In genomic region chr10:95551752-95552151, GRCm38 (mm10) we compare ENCODE assay signal across 12 mouse cellular contexts. TPM values are rescaled to one million over a fixed set of nuclear protein-coding genes. Genes with fewer than 3 reads are reported as not detected.
DNase-seq lines count a peak whose midpoint lies in the region; ATAC-seq and TF ChIP-seq lines count a peak whose summit lies in the region.
"Had no signal": no experiment of that assay in that cellular context is flagged by ENCODE, and none has a peak within 500 bp of the region (broad histone marks: within the 10 kb centered on the region; RNA-seq: fewer than 3 reads in every experiment).

No protein-coding gene starts in this region.

- DNase-seq in midbrain, postnatal 0 days (ENCODE audit: low spot score): peak; percentile 49
- peak; percentile 60 for DNase-seq in retina, postnatal 1 day
- no peak for DNase-seq in layer of hippocampus, adult 9-11 months
- no peak for DNase-seq in left cerebral cortex, postnatal 36 days (ENCODE audit: low spot score in 2 of 2)
- DNase-seq: cerebellum, adult 11 months; liver; right cerebral cortex, postnatal 14 days had no signal

- H3K4me3 ChIP-seq in heart, embryonic 12.5 days: no peak overlapping the region
- H3K4me3 ChIP-seq in heart, embryonic 11.5 days (ENCODE audit: low read depth, low read length): no peak overlapping the region
- H3K4me3 ChIP-seq in midbrain, postnatal 0 days (ENCODE audit: low read depth, low read length): no peak overlapping the region
- no peak overlapping the region for H3K4me3 ChIP-seq in midbrain, embryonic 16.5 days (ENCODE audit: low read depth, low read length)
- H3K4me3 ChIP-seq: heart, embryonic 15.5 days had no signal

- peaks cover 44% of the 10 kb centered on the region for H3K4me1 ChIP-seq in heart, embryonic 12.5 days (replicated peaks)
- peaks cover 11% of the 10 kb centered on the region for H3K4me1 ChIP-seq in heart, embryonic 11.5 days (ENCODE audit: control insufficient read depth, insufficient read depth, low read length)
- no peaks in the 10 kb centered on the region for H3K4me1 ChIP-seq in midbrain, postnatal 0 days (ENCODE audit: insufficient read depth, low read length)
- H3K4me1 ChIP-seq in midbrain, embryonic 16.5 days (ENCODE audit: control insufficient read depth, insufficient read depth, low read length): peaks cover 5% of the 10 kb centered on the region

- H3K4me2 ChIP-seq in heart, embryonic 12.5 days: no peak overlapping the region
- no peak overlapping the region for H3K4me2 ChIP-seq in heart, embryonic 11.5 days
- no peak overlapping the region for H3K4me2 ChIP-seq in midbrain, postnatal 0 days (ENCODE audit: low read depth, low read length, poor library complexity, severe bottlenecking)
- H3K4me2 ChIP-seq in midbrain, embryonic 16.5 days (ENCODE audit: low read length): no peak overlapping the region
- H3K4me2 ChIP-seq: heart, embryonic 15.5 days had no signal

- H3K9me3 ChIP-seq in heart, embryonic 12.5 days (replicated peaks): no peaks in the 10 kb centered on the region
- no peaks in the 10 kb centered on the region for H3K9me3 ChIP-seq in heart, embryonic 11.5 days (replicated peaks; ENCODE audit: control insufficient read depth, low read length)
- H3K9me3 ChIP-seq in midbrain, postnatal 0 days (ENCODE audit: low read length): no peaks in the 10 kb centered on the region
- no peaks in the 10 kb centered on the region for H3K9me3 ChIP-seq in midbrain, embryonic 16.5 days (replicated peaks; ENCODE audit: control insufficient read depth, low read length, poor library complexity, severe bottlenecking)
- H3K9me3 ChIP-seq: heart, embryonic 15.5 days had no signal

- intact Hi-C loops in left cerebral cortex, postnatal 36 days (cut with DNase I): loop anchor here (1.0 to 2.0 kb wide), 3 partner anchors 303 to 483 kb away; no protein-coding TSS in a partner anchor

- peaks cover 45% of the 10 kb centered on the region for H3K36me3 ChIP-seq in heart, embryonic 12.5 days
- peaks cover 12% of the 10 kb centered on the region; the same call in 1 of the 2 replicates for H3K36me3 ChIP-seq in heart, embryonic 11.5 days (ENCODE audit: control insufficient read depth, insufficient read depth, low read length)
- H3K36me3 ChIP-seq in midbrain, postnatal 0 days (ENCODE audit: insufficient read depth, low read length): peaks cover 3% of the 10 kb centered on the region; the same call in 1 of the 2 replicates
- H3K36me3 ChIP-seq in midbrain, embryonic 16.5 days (ENCODE audit: control insufficient read depth, insufficient read depth, low read length): peaks cover 6% of the 10 kb centered on the region; the same call in 1 of the 2 replicates

- no peak overlapping the region for H3K9ac ChIP-seq in heart, embryonic 12.5 days
- H3K9ac ChIP-seq in heart, embryonic 11.5 days (ENCODE audit: low read depth, low read length): no peak overlapping the region
- no peak overlapping the region for H3K9ac ChIP-seq in midbrain, postnatal 0 days (replicated peaks; ENCODE audit: low read length, poor library complexity, severe bottlenecking)
- no peak overlapping the region for H3K9ac ChIP-seq in midbrain, embryonic 16.5 days (ENCODE audit: low read depth, low read length)
- H3K9ac ChIP-seq: heart, embryonic 15.5 days had no signal

- TF ChIP-seq CTCF in midbrain, postnatal 0 days (IDR thresholded peaks at IDR 0.05): peak; percentile 73

- peak overlapping the region; percentile 30; the same call in 1 of the 2 replicates for H3K27ac ChIP-seq in heart, embryonic 12.5 days (ENCODE audit: poor library complexity, severe bottlenecking)
- H3K27ac ChIP-seq in heart, embryonic 11.5 days (ENCODE audit: low read depth, low read length): no peak overlapping the region
- H3K27ac ChIP-seq in midbrain, postnatal 0 days (ENCODE audit: low read depth, low read length): no peak overlapping the region
- no peak overlapping the region for H3K27ac ChIP-seq in midbrain, embryonic 16.5 days (ENCODE audit: low read length)
- H3K27ac ChIP-seq: heart, embryonic 15.5 days had no signal

- no peak for ATAC-seq in heart, embryonic 12.5 days (ENCODE audit: insufficient number of reproducible peaks, low FRiP score)
- ATAC-seq in heart, embryonic 11.5 days (replicated peaks; ENCODE audit: insufficient number of reproducible peaks, low FRiP score, low TSS enrichment): no peak
- no peak for ATAC-seq in midbrain, postnatal 0 days (ENCODE audit: low FRiP score)
- ATAC-seq in midbrain, embryonic 16.5 days: no peak
- peak; percentile 30 for ATAC-seq in activated CD4-positive, CD25-positive, alpha-beta regulatory T cell, adult 4 months

- no peaks in the 10 kb centered on the region for H3K27me3 ChIP-seq in heart, embryonic 12.5 days (replicated peaks)
- no peaks in the 10 kb centered on the region for H3K27me3 ChIP-seq in heart, embryonic 11.5 days (ENCODE audit: control insufficient read depth, insufficient read depth, low read length)
- H3K27me3 ChIP-seq in midbrain, postnatal 0 days (ENCODE audit: insufficient read depth, low read length): no peaks in the 10 kb centered on the region
- H3K27me3 ChIP-seq in midbrain, embryonic 16.5 days (ENCODE audit: control insufficient read depth, insufficient read depth, low read depth, low read length): no peaks in the 10 kb centered on the region
- H3K27me3 ChIP-seq: heart, embryonic 15.5 days had no signal

RNA-seq across cellular contexts. Expression of gene Nudt4, which starts 12.2 kb away (rescaled TPM):
- polyA plus RNA-seq in heart, embryonic 12.5 days (2016; fragmentation: Nextera tagmentation; extraction: Ambion mirVana): 152 and 155 TPM in 2 replicates
- 134 and 147 TPM in 2 replicates for polyA plus RNA-seq in heart, embryonic 11.5 days (2014; fragmentation: Nextera tagmentation; extraction: Ambion mirVana)
- 65.9 and 81.4 TPM in 2 replicates for total RNA-seq in midbrain, postnatal 0 days (2014; rRNA removed)
- 53.1 and 58.5 TPM in 2 replicates for polyA plus RNA-seq in midbrain, postnatal 0 days (2015; fragmentation: Nextera tagmentation; extraction: Ambion mirVana)
- 59.9 and 61.0 TPM in 2 replicates for polyA plus RNA-seq in midbrain, embryonic 16.5 days (2015; fragmentation: Nextera tagmentation; extraction: Ambion mirVana)
- 10 to 100 TPM; 11.3 to 14.8 TPM for polyA plus RNA-seq in activated CD4-positive, CD25-positive, alpha-beta regulatory T cell, adult 4 months (2017; shearing (Covaris generic))
- total RNA-seq in left cerebral cortex, postnatal 36 days (2021): 100 to 1,000 TPM; 133 to 170 TPM

RNA-seq across cellular contexts. Expression of gene Ube2n, which starts 36.8 kb away (rescaled TPM):
- polyA plus RNA-seq in heart, embryonic 12.5 days (2016; fragmentation: Nextera tagmentation; extraction: Ambion mirVana): 266 and 274 TPM in 2 replicates
- 319 and 322 TPM in 2 replicates for polyA plus RNA-seq in heart, embryonic 11.5 days (2014; fragmentation: Nextera tagmentation; extraction: Ambion mirVana)
- 230 and 286 TPM in 2 replicates for total RNA-seq in midbrain, postnatal 0 days (2014; rRNA removed)
- polyA plus RNA-seq in midbrain, postnatal 0 days (2015; fragmentation: Nextera tagmentation; extraction: Ambion mirVana): 321 and 322 TPM in 2 replicates
- polyA plus RNA-seq in midbrain, embryonic 16.5 days (2015; fragmentation: Nextera tagmentation; extraction: Ambion mirVana): 372 and 373 TPM in 2 replicates
- polyA plus RNA-seq in activated CD4-positive, CD25-positive, alpha-beta regulatory T cell, adult 4 months (2017; shearing (Covaris generic)): 100 to 1,000 TPM; 349 to 397 TPM
- total RNA-seq in left cerebral cortex, postnatal 36 days (2021): 100 to 1,000 TPM; 191 to 196 TPM

RNA-seq across cellular contexts. Expression of gene Mrpl42, which starts 50.0 kb away (rescaled TPM):
- 519 and 526 TPM in 2 replicates for polyA plus RNA-seq in heart, embryonic 12.5 days (2016; fragmentation: Nextera tagmentation; extraction: Ambion mirVana)
- 518 and 543 TPM in 2 replicates for polyA plus RNA-seq in heart, embryonic 11.5 days (2014; fragmentation: Nextera tagmentation; extraction: Ambion mirVana)
- total RNA-seq in midbrain, postnatal 0 days (2014; rRNA removed): 124 and 125 TPM in 2 replicates
- 239 and 250 TPM in 2 replicates for polyA plus RNA-seq in midbrain, postnatal 0 days (2015; fragmentation: Nextera tagmentation; extraction: Ambion mirVana)
- polyA plus RNA-seq in midbrain, embryonic 16.5 days (2015; fragmentation: Nextera tagmentation; extraction: Ambion mirVana): 237 and 240 TPM in 2 replicates
- 100 to 1,000 TPM; 188 to 213 TPM for polyA plus RNA-seq in activated CD4-positive, CD25-positive, alpha-beta regulatory T cell, adult 4 months (2017; shearing (Covaris generic))
- total RNA-seq in left cerebral cortex, postnatal 36 days (2021): 10 to 100 TPM; 68.7 to 80.4 TPM

Comparison
In these comparisons a context has a peak if more than half of its experiments do, and no peak if none do; other contexts are left out.
1. DNase-seq: peak in midbrain, postnatal 0 days (single experiment) and retina, postnatal 1 day (single experiment); none in layer of hippocampus, adult 9-11 months (single experiment) and left cerebral cortex, postnatal 36 days (0 of 2).